Mouse (Mus musculus): ENCODE data around the gene Ccl22. TPM values are rescaled to one million over a fixed set of nuclear protein-coding genes. Genes with fewer than 3 reads are reported as not detected.

The Ccl22 gene
- total RNA-seq, 4 experiments from 2014 or later = 0.33 to 0.40 TPM; not detected in 2

GRCm38 (mm10) chr8:94734735-94735350, 10.5 kb upstream of the Ccl22 start:
- no peak for DNase-seq (ENCODE audit: low spot score in 2 of 2)

GRCm38 (mm10) chr8:94735426-94736094, 9.8 kb upstream of the Ccl22 start:
- DNase-seq (ENCODE audit: low spot score in 2 of 2) = no peak

GRCm38 (mm10) chr8:94739829-94740228, 5.6 kb upstream of the Ccl22 start:
- no peak for DNase-seq (ENCODE audit: low spot score in 2 of 2)

GRCm38 (mm10) chr8:94740591-94740990, 4.8 kb upstream of the Ccl22 start:
- DNase-seq (ENCODE audit: low spot score in 2 of 2) = no peak

- no peak for DNase-seq (ENCODE audit: low spot score in 2 of 2)
Measured at GRCm38 (mm10) chr8:94741726-94742125, 3.7 kb upstream of the Ccl22 start.

- no peak for DNase-seq (ENCODE audit: low spot score in 2 of 2)
Measured at GRCm38 (mm10) chr8:94744484-94744883, 906 bp upstream of the Ccl22 start.

- DNase-seq (ENCODE audit: low spot score in 2 of 2) = no peak
Measured at GRCm38 (mm10) chr8:94744972-94745371, 418 bp upstream of the Ccl22 start.

GRCm38 (mm10) chr8:94746832-94747231, 1.4 kb downstream of the Ccl22 start:
- DNase-seq (ENCODE audit: low spot score in 2 of 2) = no peak

GRCm38 (mm10) chr8:94748363-94748762, 3.0 kb downstream of the Ccl22 start:
- no peak for DNase-seq (ENCODE audit: low spot score in 2 of 2)

- DNase-seq (ENCODE audit: low spot score in 2 of 2) = no peak
Measured at GRCm38 (mm10) chr8:94749942-94750341, 4.6 kb downstream of the Ccl22 start.

GRCm38 (mm10) chr8:94751023-94751849, 5.8 kb downstream of the Ccl22 start:
- DNase-seq (ENCODE audit: low spot score in 2 of 2) = no peak

- no peak for DNase-seq (ENCODE audit: low spot score in 2 of 2)
Measured at GRCm38 (mm10) chr8:94754006-94754405, 8.6 kb downstream of the Ccl22 start.

- DNase-seq (ENCODE audit: low spot score in 2 of 2) = no peak
Measured at GRCm38 (mm10) chr8:94754486-94754885, 9.1 kb downstream of the Ccl22 start.

GRCm38 (mm10) chr8:94767035-94767434, 21.6 kb downstream of the Ccl22 start:
- DNase-seq (ENCODE audit: low spot score in 2 of 2) = no peak

GRCm38 (mm10) chr8:94770945-94771344, 25.6 kb downstream of the Ccl22 start:
- DNase-seq (ENCODE audit: low spot score in 2 of 2) = no peak

GRCm38 (mm10) chr8:94771941-94772670, 26.7 kb downstream of the Ccl22 start, which contains the start of gene Cx3cl1:
Cx3cl1 (plus strand) TSS chr8:94772009.
- peak; percentile 84 to 88 for DNase-seq (ENCODE audit: low spot score in 2 of 2)

- DNase-seq (ENCODE audit: low spot score in 2 of 2) = peak in 1 of 2 experiments; percentile 41
Measured at GRCm38 (mm10) chr8:94773048-94773447, 27.7 kb downstream of the Ccl22 start.

- peak; percentile 70 to 72 for DNase-seq (ENCODE audit: low spot score in 2 of 2)
Measured at GRCm38 (mm10) chr8:94773700-94774171, 28.3 kb downstream of the Ccl22 start.

GRCm38 (mm10) chr8:94774601-94775000, 29.2 kb downstream of the Ccl22 start:
- no peak for DNase-seq (ENCODE audit: low spot score in 2 of 2)

- no peak for DNase-seq (ENCODE audit: low spot score in 2 of 2)
Measured at GRCm38 (mm10) chr8:94776346-94776745, 31.0 kb downstream of the Ccl22 start.

GRCm38 (mm10) chr8:94778036-94778435, 32.6 kb downstream of the Ccl22 start:
- no peak for DNase-seq (ENCODE audit: low spot score in 2 of 2)
